Mouse (Mus musculus): ENCODE measurements around the gene Scfd2.

Scfd2 gene

DNA sequence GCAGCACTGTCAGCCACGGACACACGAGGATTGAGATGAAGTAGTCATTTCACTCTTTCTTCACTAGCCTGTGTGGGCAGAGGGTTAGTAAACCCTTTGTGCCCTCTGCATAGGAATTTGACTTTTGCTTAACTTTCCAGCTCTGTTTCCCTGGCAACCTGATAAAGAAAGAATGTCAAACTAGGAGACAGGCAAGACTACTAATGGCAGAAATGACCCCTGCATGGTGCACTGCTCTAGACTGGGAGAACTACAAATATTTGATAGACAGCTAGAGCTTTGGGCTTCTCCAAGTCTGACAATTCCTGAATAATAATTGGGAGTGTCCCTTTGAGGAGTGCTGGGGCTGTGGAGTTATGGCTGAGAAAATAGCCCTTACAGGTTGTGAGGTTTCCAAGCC is 301.0 kb downstream of the Scfd2 start:
- no peak for DNase-seq

DNA sequence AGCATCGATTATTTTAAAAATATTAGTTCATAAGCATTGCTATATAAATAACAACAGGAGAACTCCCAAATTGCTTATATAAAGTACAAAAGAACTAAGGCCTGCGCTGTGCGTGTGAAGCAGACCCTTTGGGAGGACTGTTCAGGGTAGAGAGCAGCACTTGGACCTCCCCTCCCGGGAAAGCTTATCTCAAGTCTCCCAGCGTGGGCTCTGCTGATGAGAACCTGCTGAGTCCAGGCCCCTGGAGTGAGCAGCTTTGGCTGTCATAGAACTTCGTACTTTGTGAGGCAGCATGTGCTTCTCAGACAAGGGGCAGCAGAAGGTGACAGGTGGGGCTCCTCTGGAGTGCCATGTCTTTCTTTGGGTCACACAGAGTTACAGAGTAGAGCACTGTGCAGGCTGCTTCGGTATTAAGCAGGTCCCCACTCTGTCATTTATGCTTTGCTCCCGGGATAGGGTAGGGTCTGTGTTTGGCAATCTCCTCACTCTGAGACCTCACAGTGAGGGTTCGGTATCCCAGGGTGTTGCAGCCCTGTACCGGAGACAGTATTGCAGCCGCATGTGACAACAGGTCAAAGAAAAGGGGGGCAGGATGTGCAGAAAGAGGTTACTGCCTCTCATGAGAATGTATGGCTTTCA is 301.7 kb downstream of the Scfd2 start:
- no peak for DNase-seq

- DNase-seq, result no peak
Measured at GRCm38 (mm10) chr5:74228938-74229337, 302.6 kb downstream of the Scfd2 start.

DNA sequence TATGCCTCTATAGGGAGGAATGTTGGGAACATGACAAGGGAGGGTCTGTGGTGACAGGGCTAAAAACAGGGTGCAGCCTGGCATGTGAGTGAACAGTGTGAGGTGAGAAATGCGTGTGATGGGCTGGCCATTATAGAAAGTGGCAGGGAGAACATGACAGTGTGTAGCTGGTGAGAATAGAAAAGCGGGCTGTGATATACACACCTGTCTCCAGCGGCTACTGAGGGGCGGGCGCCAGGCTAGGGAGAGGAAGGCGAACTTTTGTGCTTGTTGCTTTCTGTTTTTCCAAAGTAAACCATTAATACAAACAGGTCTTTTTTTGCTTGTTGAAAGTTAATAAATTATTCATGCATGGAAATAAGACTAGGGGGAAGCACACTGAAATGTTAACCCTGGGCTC is 304.2 kb downstream of the Scfd2 start:
- no peak for DNase-seq

- no peak for DNase-seq
Measured at GRCm38 (mm10) chr5:74226183-74226582, 305.4 kb downstream of the Scfd2 start.

- DNase-seq, result no peak
Measured at GRCm38 (mm10) chr5:74224480-74224879, 307.1 kb downstream of the Scfd2 start.

DNA sequence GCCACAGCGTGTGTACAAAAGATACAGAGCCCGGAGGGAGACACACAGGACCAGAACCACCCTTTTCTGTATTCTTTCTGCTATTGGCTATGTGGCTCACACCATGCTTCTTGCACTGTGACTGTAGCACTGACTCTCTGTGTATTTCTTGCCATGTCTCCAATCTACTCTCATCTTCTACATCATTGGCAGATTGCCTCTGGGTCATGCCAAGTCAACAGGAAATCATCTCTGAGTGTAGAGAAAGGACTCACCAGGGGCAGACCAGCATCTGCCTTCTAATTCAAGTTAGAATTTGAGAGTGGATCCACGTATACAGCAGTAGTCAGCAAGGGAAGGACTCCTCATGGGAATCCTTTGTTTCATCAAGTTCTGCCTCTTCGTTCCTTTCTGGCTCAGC is 308.9 kb downstream of the Scfd2 start:
- DNase-seq, result no peak

DNA sequence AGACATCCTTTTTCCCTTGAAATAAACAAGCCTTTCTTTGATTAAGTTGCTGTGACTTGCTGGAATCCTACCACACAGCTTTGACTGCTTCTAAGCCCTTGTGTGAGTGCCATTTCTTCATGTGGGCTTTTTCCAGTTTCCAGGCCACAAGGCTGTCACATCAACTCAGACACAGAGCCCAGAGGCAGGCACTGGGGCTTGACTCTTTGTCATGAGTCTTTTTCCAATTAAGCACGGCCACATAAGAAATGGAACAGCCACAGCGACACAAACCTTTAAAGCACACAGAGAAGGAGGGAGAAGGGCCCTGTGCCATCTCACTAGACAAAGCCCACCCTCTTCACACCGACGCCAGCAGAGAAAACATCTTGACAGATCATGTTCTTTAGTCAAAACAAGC is 313.0 kb downstream of the Scfd2 start:
- no peak for DNase-seq

DNA sequence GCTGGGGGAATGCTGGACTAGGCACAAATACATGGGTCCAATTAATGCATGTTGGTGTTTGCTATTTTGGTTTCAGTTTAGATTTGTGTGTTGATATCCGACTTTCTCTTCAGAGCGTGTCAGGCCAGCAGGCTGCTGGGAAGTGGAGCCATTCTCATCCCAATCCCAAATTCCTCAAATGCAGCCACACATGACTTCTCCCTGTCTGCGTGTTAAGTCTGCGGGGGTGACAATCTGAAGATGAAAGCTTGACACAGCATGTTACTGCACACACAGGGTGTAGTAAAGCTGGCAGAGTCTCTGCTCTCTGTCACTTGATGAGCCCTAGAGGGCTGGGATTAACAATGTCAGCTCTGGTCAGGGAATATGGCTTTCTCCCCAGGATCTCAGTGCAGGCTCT is 316.4 kb downstream of the Scfd2 start:
- no peak for DNase-seq

- DNase-seq, result no peak
Measured at GRCm38 (mm10) chr5:74214501-74215110, 317.0 kb downstream of the Scfd2 start.

DNA sequence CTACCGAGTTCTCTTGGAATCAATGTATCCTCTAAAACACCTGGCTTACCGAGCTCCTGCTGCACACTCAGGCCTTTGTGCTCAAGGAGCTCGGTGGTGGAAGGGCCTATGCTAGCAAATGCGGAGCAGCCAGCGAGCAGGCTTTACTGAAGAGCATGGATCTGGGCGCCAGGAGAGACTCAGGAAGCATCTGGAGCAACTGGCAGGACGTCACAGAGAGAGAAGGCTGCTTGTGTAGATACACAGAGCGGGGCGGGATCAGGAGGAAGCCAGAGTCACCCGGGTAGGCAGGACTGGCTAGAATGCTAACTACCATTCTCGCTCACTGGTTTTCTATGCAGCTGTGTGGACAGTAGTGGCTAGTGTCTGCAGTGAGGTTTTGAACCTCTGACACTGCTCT is 320.2 kb downstream of the Scfd2 start:
- DNase-seq, result no peak

- DNase-seq, result no peak
Measured at GRCm38 (mm10) chr5:74209640-74210039, 321.9 kb downstream of the Scfd2 start.

- no peak for DNase-seq
Measured at GRCm38 (mm10) chr5:74208438-74208837, 323.1 kb downstream of the Scfd2 start.

- no peak for DNase-seq
Measured at GRCm38 (mm10) chr5:74207209-74207608, 324.4 kb downstream of the Scfd2 start.

DNA sequence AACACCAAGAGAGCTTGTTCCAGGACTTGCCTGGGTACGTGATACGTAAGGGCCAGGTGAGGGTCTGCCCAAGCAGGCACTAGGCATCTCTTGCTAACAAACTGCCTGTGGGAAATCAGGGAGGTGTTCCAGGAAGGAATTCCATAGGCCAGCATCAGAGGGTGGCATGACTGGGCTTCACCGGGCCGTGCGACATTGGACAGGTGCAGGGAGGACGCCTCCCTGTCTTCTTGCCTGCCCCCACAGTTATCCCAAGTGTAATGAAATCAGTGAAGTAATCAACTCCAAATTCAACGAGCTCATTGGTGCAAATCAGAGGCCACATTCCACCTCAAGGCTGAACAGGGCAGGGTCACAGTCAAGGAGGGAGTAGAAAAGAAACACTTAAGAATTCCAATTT is 324.9 kb downstream of the Scfd2 start:
- DNase-seq, result no peak

GRCm38 (mm10) chr5:74206038-74206437 is 325.5 kb downstream of the Scfd2 start:
- no peak for DNase-seq

DNA sequence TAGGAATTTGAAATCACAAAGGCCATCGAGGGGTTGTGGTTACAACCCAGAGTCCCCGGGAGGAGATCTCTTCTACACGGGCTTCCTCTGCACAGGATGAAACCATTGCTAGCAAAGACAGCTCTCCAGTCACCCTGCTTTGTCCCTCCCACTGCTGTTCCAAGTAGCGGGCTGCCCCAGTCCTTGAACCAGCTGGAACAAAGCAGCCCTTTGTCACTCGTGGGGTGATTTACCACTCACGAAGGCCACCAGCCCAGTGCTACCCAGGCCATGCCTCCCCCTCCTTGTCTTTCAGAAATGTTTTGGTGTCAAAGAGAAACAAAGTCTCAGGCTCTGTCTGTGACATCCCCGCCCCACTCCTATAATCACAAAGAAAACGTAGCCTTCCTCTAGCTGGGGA is 326.1 kb downstream of the Scfd2 start:
- DNase-seq, result no peak

DNA sequence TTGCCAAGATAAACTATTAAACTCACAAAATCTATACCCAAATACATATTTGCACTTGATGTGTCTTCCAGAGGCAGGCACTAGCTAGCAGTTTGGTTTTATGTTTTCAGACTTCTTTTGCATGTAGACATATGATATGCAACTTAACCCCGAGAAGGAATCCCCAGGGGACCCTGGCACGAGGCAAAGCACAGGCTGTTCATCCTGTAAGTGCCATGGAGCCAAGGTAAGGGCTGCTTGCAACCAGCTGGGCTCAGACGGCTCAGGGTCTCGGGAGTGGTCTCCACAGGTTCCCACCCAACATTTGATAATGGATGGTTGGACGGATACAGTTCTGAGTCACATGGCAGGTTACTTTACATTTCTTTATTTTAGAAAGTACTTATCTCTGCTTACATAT is 327.1 kb downstream of the Scfd2 start:
- DNase-seq, result no peak

- DNase-seq, result no peak
Measured at GRCm38 (mm10) chr5:74202515-74202914, 329.0 kb downstream of the Scfd2 start.

GRCm38 (mm10) chr5:74201570-74202357 is 329.8 kb downstream of the Scfd2 start:
- DNase-seq, result no peak

- no peak for DNase-seq
Measured at GRCm38 (mm10) chr5:74200481-74200880, 331.1 kb downstream of the Scfd2 start.

GRCm38 (mm10) chr5:74199793-74200192 is 331.8 kb downstream of the Scfd2 start:
- no peak for DNase-seq

GRCm38 (mm10) chr5:74198446-74198845 is 333.1 kb downstream of the Scfd2 start:
- DNase-seq, result no peak
